Mouse (Mus musculus) frontal cortex, postnatal 14 days (tissue): ENCODE data around the gene Fer.

Experiments used
- DNase-seq, 2 experiments: peaks; one replicate each; pipeline ENCODE4 v3.0.0; 2022; ENCODE audit warnings: low spot score in 2 of 2

Fer gene

DNA sequence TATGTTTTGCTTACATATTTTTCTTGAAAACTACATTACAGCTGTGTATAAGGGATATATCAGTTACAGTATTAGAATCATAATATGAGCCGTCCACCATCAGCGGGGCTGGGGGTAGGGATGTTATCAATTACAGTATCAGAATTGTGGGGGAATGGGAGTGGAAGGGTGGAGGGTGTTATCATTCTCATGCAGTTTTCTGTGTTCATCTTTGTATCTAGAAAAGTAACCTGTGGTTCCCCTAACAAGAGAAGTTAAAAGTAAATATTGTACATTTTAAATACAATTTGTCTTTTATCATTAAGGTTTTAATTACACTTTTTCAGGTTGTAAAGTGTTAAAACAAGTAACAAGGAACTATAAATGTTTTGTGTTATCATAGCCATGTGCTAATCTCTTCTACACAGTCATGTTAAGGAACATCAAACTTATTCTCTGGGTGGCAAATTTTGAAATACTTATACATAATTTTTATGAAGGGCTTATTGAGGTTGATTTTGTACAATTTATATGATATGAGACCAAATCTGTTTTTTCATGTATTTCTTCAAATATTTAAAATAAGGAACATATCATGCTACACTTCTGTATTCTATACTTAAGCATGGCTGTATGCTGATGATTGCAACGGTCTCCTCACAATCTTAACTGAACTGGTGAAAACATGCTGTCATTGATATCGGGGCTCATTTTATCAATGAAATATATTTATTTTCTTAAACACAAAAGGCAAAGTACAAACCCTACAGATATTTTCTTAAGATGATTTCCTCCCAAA is 116.1 kb downstream of the Fer start:
- no peak for DNase-seq

GRCm38 (mm10) chr17:63980167-63980566 is 117.3 kb downstream of the Fer start:
- no peak for DNase-seq

DNA sequence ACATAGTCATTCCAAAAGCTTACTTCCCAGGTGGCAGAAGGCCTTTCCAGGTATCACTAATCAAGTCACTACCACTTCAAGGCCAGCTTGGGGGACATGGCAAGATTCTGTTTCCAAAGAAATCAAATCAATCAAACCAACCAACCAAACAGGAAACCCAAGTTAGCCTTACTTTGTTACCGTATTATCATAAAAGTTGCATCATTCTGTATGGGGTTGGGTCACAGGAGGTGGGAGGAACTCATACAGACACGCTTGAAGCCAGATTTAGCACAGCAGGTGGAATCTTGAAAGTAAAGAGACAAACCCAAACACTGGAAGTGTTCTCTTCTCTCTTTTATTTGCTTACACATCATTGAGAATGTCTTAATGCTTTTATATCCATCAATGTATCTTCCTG is 125.8 kb downstream of the Fer start:
- DNase-seq, result no peak

GRCm38 (mm10) chr17:63991160-63991559 is 128.3 kb downstream of the Fer start:
- DNase-seq, result no peak

- no peak for DNase-seq
Measured at GRCm38 (mm10) chr17:63995921-63996320, 133.1 kb downstream of the Fer start.

- no peak for DNase-seq
Measured at GRCm38 (mm10) chr17:63997643-63998042, 134.8 kb downstream of the Fer start.

DNA sequence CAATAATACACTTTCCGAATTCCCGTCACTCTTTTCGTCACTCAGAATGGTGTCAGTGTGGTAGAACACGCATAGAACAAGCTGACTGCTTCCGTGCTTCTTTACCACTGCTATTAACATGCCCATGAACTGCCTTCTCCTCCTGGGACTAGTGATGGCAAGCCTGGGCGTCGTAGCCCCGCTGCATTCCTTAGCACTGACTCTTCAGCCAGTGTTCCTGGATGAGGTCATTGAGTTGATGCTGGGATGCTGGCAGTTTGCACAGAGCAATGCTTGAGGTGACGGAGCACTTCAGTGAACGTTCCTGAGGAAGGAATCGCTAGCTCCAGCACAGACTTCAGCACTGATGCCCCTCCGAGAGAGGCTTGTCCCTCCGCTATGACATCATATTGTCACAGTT is 140.6 kb downstream of the Fer start:
- DNase-seq, result no peak

DNA sequence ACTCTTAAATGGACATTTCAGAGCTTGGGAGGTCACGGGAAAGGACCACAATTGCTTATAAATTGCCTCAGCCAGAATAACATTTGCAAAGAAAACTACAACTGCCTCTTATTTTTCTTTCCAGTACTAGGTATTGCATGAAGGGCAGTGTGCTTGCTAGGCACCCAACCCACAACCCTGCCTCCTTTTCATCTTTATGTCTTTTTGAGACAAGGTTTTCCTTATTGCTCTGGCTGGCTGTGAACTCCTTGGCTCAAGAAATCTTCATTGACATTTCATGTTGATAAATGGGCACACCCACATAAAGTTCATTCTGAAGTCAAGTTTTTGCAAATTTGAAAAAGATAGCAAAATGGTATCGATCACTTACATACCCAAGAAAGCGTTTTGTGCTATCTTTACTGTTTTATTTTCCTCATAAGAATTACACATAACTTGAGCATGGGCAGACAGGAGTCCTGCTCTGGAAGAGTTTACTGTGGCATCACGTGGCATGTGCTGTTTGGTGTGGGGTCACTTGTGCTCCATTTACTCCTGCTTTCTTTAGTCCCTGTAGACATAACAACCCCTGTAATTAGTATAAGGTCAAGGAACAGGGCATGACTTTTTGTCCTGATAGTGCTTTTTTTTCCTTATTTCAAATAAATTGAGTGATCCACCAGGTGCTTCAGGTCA is 142.8 kb downstream of the Fer start:
- no peak for DNase-seq

GRCm38 (mm10) chr17:64016606-64017005 is 153.7 kb downstream of the Fer start:
- no peak for DNase-seq

- no peak for DNase-seq
Measured at GRCm38 (mm10) chr17:64018240-64018639, 155.4 kb downstream of the Fer start.

GRCm38 (mm10) chr17:64018870-64019269 is 156.0 kb downstream of the Fer start:
- DNase-seq, result no peak

- no peak for DNase-seq
Measured at GRCm38 (mm10) chr17:64019646-64020045, 156.8 kb downstream of the Fer start.

DNA sequence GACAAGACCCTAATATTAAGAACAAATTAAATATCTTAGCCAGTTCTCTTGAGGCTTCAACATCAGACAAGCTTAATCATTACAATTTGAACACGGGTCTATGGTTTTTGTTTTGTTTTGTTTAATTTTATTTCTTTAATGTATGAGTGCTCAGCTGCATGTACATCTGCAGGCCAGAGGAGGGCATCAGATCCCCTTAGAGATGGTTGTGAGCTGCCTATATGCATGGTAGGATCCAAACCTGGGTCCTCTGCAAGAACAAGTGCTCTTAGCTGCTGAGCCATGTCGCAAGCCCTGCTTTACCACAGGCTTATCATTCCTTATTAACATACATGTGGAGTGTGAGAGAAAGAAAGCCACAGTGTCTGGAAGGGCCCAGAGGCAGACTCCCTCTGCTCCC is 163.6 kb downstream of the Fer start:
- no peak for DNase-seq

DNA sequence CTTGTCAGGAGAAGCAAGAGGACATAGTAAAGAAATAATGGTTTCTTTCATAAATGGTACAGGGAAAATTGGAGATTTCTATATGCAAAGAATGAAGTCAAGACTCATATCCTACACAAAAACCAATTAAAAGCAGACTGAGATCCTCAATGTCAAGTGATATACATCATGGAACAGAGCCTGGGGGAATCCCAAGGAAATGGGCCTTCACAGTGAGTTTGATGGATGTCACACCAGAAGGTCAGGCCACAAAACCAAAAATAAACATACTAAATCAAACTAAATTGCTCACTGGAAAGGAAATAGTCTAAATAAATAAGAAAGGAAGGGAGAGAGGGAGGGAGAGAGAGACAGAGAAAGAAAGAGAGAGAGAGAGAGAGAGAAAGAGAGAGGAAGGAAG is 178.9 kb downstream of the Fer start:
- DNase-seq, result no peak

GRCm38 (mm10) chr17:64045326-64045725 is 182.5 kb downstream of the Fer start:
- peak in 1 of 2 experiments; percentile 53 for DNase-seq

GRCm38 (mm10) chr17:64046557-64046956 is 183.7 kb downstream of the Fer start:
- no peak for DNase-seq

- DNase-seq, result no peak
Measured at GRCm38 (mm10) chr17:64050911-64051310, 188.0 kb downstream of the Fer start.

- no peak for DNase-seq
Measured at GRCm38 (mm10) chr17:64053636-64054035, 190.8 kb downstream of the Fer start.

GRCm38 (mm10) chr17:64060529-64060928 is 197.7 kb downstream of the Fer start:
- DNase-seq, result no peak

- DNase-seq, result no peak
Measured at GRCm38 (mm10) chr17:64065243-64065642, 202.4 kb downstream of the Fer start.

GRCm38 (mm10) chr17:64077392-64077791 is 214.5 kb downstream of the Fer start:
- peak in 1 of 2 experiments; percentile 17 for DNase-seq

GRCm38 (mm10) chr17:64084751-64085150 is 221.9 kb downstream of the Fer start:
- DNase-seq, result no peak

- no peak for DNase-seq
Measured at GRCm38 (mm10) chr17:64085493-64085892, 222.6 kb downstream of the Fer start.
